Mouse (Mus musculus) embryonic facial prominence, embryonic 14.5 days (tissue): Measurements from ENCODE around the gene Ptprt. TPM values are rescaled to one million over a fixed set of nuclear protein-coding genes. Genes with fewer than 3 reads are reported as not detected.

Experiments
- ATAC-seq: fragments of 200-750 bp; cut with Nextera tagmentation; 2 replicates; pipeline ENCODE4 v1.8.0; 2017; ENCODE audit warnings: low read depth, moderate number of reproducible peaks, moderate TSS enrichment
- DNase-seq: peaks from one replicate; pipeline ENCODE4 v3.0.0-alpha.2; 2015; ENCODE audit warnings: low spot score
- H3K27ac ChIP-seq: fragments of 300-500 bp; sonication (generic); replicated peaks from 2 replicates; pipeline ENCODE4 v1.5.1; 2014; ENCODE audit warnings: low read depth, mild to moderate bottlenecking, low read length, moderate library complexity
- H3K27me3 ChIP-seq: fragments of 300-500 bp; sonication (generic); replicated peaks from 2 replicates; pipeline ENCODE4 v1.6.1; 2014; ENCODE audit warnings: low read length; ENCODE audit not compliant: control insufficient read depth, insufficient read depth
- H3K36me3 ChIP-seq: fragments of 300-500 bp; sonication (generic); 2 replicates; pipeline ENCODE4 v1.6.1; 2014; ENCODE audit warnings: low read length, mixed read lengths; ENCODE audit not compliant: control insufficient read depth, insufficient read depth
- H3K4me1 ChIP-seq: fragments of 300-500 bp; sonication (generic); 2 replicates; pipeline ENCODE4 v1.6.1; 2014; ENCODE audit warnings: antibody characterized with exemption, low read length; ENCODE audit not compliant: control insufficient read depth, insufficient read depth
- H3K4me2 ChIP-seq: fragments of 300-500 bp; sonication (generic); 2 replicates; pipeline ENCODE4 v1.6.1; 2014; ENCODE audit warnings: low read depth, mild to moderate bottlenecking, low read length, moderate library complexity, mixed read lengths
- H3K4me3 ChIP-seq: fragments of 300-500 bp; sonication (generic); 2 replicates; pipeline ENCODE4 v1.5.1; 2014; ENCODE audit warnings: low read depth, mild to moderate bottlenecking, low read length
- H3K9ac ChIP-seq: fragments of 300-500 bp; sonication (generic); 2 replicates; pipeline ENCODE4 v1.6.1; 2014; ENCODE audit warnings: low read depth, mild to moderate bottlenecking, low read length, moderate library complexity, mixed read lengths
- H3K9me3 ChIP-seq: fragments of 300-500 bp; sonication (generic); 2 replicates; pipeline ENCODE4 v1.6.1; 2016; ENCODE audit warnings: low read length; ENCODE audit not compliant: control insufficient read depth
- WGBS: fragments of 180-500 bp; shearing (Covaris S2); extraction: QIAGEN DNeasy Blood & Tissue Kit; methylation state at CpG from one replicate; pipeline ENCODE4 v1.1.7; 2014; 5-methylcytosine and 5-hydroxymethylcytosine counted together
- polyA plus RNA-seq: library from polyadenylated mRNA; unstranded; fragments of >200 nt; fragmentation: Nextera tagmentation; extraction: Ambion mirVana; gene quantifications from 2 replicates; pipeline ENCODE4 v1.2.1, GENCODE M21; 2014

Gene Ptprt
- polyA plus RNA-seq, 1 experiment from 2014 or later: 3.0 TPM

DNA sequence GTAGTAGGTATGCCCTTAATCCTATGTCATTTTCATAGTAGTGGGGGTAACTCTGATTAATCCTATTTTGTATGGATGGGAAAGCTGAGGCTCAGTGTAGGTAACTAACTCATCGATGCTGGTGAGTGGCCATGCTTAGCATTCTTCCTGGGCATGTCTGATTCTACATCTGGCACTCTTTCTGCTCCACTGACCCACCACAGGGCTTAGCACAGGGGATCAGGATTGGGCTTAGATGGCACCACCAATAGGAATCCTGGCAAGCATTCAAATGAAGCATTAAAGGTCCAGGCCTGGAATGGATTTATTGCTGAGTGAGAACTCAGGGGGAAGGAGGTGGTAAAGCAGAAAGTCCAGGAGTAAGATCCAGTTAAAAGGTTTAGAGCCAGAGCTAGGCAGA lies 1179.2 kb downstream of the Ptprt start:
- WGBS: 63% methylated on average over 1 of the region's 1 CpGs
- no peaks in the 10 kb centered on the region for H3K4me1 ChIP-seq
- H3K27me3 ChIP-seq: no peaks in the 10 kb centered on the region
- no peak overlapping the region for H3K9ac ChIP-seq
- DNase-seq (no peak), ATAC-seq (no peak)
- no peaks in the 10 kb centered on the region for H3K36me3 ChIP-seq
- no peaks in the 10 kb centered on the region for H3K9me3 ChIP-seq
- no peak overlapping the region for H3K4me3 ChIP-seq
- H3K4me2 ChIP-seq: no peak overlapping the region
- H3K27ac ChIP-seq: no peak overlapping the region

DNA sequence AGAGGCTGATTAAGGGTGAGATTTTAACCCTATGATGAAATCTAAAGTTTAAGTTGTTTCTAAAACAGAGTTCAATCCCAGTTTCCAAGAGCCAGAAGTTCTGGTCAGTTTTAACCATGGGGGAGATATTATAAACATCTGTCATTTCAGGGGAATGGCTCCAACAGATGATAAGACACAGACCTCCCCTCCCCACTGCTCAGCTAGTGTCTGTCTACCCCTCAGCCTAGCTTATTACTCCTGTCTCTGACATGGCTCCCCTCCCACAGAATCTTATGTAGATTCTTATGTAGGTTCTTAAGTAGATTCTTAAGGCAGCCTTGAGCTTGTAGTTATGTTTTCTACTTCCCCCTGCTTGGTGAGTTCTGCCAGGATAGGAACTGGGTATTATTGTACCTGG lies 1180.5 kb downstream of the Ptprt start:
- Histone ChIP-seq H3K9ac (no peak overlapping the region), H3K4me2 (no peak overlapping the region), H3K9me3 (no peaks in the 10 kb centered on the region), H3K4me1 (no peaks in the 10 kb centered on the region), H3K36me3 (no peaks in the 10 kb centered on the region), H3K27ac (no peak overlapping the region), H3K27me3 (no peaks in the 10 kb centered on the region), H3K4me3 (no peak overlapping the region)
- DNase-seq: no peak
- ATAC-seq: no peak
